Mouse (Mus musculus) urinary bladder, postnatal 4 days (tissue): ENCODE measurements around the gene Wrnip1.

ENCODE experiments used
- DNase-seq, 2 experiments: peaks; one replicate each; pipeline ENCODE4 v3.0.0; 2021 to 2022; ENCODE audit warnings: low spot score in 2 of 2

Wrnip1 gene

GRCm38 (mm10) chr13:32801693-32802221 is at the start of gene Wrnip1:
TSS of gene Wrnip1 (plus strand) at chr13:32802038.
- peak; percentile 96 for DNase-seq

DNA sequence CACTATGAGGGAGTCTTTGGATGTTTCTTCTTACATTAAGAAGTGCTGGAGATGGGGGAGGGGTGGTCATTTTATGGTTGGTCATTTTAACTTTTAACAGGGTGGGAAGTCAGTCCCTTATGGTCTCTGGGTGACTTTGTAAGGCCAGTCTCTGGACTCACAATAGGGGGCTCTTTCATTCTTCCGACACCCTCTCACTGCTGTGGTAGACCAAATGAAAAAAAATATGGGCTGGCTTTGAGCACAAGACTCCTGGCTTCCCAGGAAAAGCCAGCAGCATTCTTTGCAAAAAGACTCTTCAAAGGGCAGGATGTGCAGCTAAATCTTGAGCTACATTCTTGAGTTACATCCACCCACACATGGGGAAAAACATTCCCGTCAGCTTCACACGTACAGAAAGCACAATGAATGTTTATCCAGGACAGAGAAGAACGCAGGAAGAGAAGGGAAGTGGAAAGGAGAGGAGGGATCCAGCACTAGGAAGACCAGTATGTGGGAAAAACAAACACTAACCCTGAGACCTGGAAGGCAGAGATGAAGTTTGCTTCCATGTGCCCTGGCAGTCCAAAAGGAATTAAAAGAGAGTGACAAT is 49.7 kb upstream of the Wrnip1 start:
- DNase-seq: no peak

GRCm38 (mm10) chr13:32759036-32759435 is 42.8 kb upstream of the Wrnip1 start:
- DNase-seq: no peak

- DNase-seq: no peak
These were observed 41.0 kb upstream of the Wrnip1 start for GRCm38 (mm10) chr13:32760795-32761194.

- DNase-seq: no peak
These were observed 38.7 kb upstream of the Wrnip1 start for GRCm38 (mm10) chr13:32763141-32763540.

DNA sequence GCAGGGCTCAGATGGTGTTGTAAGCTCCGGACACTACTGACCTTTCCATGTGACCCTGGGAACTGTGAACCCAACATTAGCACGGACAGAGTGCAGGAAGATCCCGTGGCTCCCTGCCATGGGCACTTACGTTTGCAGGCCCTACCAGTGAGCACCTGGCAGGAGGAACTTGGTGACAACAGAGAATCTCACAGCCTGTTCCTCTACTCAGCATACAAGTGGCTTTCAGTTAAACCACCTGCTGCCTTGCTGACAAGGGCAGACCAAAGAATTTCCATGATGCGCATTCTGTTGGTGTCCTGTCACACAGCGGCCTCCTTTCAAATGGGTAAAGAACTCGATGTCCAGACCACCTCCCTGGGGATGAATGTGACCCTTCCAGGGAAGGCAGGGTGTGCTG is 37.4 kb upstream of the Wrnip1 start:
- no peak for DNase-seq

DNA sequence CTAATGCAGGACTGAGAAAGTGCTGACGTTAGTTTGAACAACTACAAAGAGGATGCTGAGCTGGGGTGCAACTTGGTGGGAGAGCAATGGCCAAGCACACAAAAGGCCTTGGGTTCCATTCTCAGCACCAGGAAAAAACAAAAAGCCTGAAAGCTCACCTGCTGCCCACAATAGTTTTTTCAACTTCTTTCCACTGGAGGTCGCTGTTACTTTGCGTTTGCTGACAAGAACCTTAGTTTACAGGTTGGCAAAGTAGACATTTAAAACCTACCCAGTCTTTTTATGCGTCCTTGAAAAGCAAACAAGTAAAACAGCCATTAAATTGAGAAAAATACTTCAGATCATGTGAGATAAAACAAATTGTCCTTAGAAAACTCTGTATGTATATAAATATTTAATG is 33.7 kb upstream of the Wrnip1 start:
- DNase-seq: no peak

DNA sequence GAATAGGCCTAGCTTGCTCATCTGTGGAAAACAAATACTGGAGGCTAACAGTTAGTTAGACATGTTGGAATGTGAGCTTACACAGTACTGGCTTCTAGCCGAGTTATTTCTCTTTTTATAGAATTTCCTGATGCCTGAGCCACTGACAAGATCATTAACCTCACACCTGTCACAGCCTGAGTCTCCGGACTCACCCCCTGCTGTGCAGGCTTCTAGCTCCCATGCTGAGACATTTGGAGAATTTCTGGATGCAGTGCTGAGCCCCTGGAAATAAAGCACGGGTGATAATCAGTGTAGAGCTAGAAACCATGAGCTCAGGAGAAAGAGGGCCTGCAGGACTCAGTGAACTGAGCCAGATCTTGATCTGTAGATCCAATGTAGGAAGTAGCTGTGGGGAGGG is 31.9 kb upstream of the Wrnip1 start:
- DNase-seq: no peak

- no peak for DNase-seq
These were observed 25.9 kb upstream of the Wrnip1 start for GRCm38 (mm10) chr13:32775889-32776288.

GRCm38 (mm10) chr13:32776350-32776749 is 25.5 kb upstream of the Wrnip1 start:
- DNase-seq: no peak

DNA sequence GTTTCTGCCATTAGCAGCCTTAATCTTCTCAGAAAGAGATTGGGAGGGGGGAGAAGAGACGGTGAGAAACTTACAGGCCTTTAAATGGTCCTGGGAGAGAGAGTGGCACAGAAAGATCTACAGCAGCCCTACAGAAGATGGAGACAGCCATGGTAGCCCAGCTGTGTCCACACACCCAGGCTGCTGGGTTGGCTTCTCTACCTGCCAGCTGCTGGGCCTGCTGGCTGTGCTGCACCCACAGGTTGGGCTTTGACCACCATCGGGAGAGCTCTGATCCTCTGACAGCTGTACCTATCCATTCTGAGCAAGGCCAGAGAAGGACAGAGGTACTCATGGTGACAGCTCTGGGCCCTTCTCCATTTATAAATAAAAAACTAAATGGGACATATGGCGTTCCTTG is 23.0 kb upstream of the Wrnip1 start:
- no peak for DNase-seq

- DNase-seq: no peak
These were observed 18.8 kb upstream of the Wrnip1 start for GRCm38 (mm10) chr13:32783055-32783454.

DNA sequence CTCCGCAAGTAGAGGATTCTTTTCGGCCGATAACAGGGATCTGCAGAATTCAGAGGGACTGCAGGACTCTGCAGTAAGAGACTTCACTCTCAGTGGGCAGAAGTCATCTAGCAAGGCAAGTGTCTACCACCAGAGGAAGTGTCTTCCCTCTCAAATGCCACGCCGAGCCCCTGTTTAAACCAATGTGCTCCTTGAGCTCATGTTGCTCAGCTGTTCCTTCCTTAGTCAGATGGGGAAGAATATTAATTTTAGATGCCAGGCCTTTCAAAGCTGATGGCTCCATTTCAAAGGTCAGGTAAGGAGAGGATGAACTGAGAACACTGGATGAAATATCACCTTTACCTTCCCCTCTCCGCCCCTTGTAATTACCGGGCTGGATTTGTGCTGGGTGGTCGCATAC is 18.0 kb upstream of the Wrnip1 start, which contains the start of gene Mylk4:
Gene Mylk4, minus strand, starts transcription at position 139 of the 400 bp plus-strand sequence.
- no peak for DNase-seq

DNA sequence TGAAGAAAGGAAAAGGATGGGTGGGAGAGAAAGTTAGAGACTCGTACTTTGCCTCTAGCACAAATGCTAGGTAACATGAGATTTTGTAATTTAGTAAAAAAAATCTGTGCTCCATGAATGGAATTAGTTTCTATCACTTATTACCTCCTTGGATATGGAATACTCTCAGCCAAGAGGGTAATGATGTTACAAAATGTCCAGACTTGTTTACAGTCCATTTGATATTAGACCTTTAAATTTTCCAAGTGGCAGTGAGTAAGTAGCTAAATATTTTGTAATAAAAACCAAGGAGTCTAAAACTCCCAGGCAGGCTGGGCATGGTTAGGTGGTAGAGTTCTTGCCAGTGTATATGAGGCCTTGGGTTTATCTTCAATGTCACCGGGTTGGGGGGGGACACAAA is 14.3 kb upstream of the Wrnip1 start:
- no peak for DNase-seq

- no peak for DNase-seq
These were observed 12.1 kb upstream of the Wrnip1 start for GRCm38 (mm10) chr13:32789781-32790180.

GRCm38 (mm10) chr13:32794619-32795018 is 7.2 kb upstream of the Wrnip1 start:
- DNase-seq: no peak

GRCm38 (mm10) chr13:32795166-32795565 is 6.7 kb upstream of the Wrnip1 start:
- no peak for DNase-seq

DNA sequence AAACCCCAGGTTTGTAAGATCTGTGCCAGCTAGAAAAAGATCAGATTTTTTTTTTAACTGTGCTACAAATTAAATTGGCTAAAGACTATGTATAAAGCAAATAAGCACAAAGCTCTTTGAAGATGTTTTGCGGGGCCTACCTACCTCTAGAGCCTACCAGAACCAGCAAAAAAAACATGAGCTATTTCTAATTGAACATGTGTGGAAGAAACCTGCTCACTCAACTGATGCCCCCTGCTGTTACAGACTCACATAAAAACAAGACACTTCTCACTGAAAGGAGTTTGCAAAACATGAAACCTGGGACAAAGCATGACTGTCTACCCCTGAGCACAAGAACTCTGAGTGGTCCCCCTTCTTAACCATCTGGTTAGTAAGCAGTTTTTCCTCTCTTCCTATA is 4.8 kb upstream of the Wrnip1 start:
- no peak for DNase-seq

GRCm38 (mm10) chr13:32799131-32799530 is 2.7 kb upstream of the Wrnip1 start:
- DNase-seq: no peak

DNA sequence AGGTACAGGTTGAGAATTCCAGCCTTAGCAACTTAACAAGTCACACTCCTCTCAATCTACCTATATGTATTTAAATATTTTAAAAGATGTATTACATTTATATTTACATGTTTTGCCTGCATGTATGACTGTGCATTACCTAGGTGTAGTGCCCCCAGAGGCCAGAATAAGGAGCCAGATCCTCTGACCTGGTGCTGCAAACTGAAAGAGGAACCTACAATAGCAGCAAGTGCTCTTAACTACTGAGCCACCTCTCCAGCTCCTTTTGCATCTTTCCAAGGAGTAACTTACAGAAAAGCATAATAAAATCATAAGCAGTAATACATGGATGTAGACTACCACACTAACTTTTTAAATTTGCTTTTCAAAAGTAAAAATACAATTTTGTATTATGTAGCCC is 979 bp upstream of the Wrnip1 start:
- no peak for DNase-seq

DNA sequence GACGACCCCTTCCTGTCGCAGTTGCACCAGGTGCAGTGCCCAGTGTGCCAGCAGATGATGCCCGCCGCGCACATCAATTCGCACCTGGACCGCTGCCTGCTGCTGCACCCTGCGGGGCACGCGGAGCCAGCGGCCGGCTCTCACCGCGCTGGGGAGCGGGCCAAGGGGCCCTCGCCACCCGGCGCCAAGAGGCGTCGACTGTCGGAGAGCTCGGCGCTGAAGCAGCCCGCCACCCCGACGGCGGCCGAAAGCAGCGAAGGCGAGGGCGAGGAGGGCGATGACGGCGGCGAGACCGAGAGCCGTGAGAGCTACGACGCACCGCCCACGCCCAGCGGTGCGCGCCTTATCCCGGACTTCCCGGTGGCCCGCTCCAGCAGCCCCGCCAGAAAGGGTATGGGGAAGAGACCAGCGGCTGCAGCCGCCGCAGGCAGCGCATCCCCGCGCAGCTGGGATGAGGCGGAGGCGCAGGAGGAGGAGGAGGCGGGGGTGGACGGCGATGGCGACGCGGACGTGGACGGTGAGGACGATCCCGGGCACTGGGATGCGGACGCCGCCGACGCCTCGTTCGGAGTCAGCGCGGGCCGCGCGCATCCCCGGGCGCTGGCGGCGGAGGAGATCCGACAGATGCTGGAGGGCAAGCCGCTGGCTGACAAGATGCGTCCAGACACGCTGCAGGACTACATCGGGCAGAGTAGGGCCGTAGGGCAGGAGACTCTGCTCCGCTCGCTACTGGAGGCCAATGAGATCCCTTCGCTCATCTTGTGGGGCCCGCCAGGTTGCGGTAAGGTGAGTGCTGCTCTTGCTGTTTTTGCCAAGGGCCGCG is 632 bp downstream of the Wrnip1 start, which contains the start of gene D930007J09Rik:
Gene D930007J09Rik, minus strand, starts transcription at position 591 of the 823 bp plus-strand sequence.
- DNase-seq: peak; percentile 50 to 63

DNA sequence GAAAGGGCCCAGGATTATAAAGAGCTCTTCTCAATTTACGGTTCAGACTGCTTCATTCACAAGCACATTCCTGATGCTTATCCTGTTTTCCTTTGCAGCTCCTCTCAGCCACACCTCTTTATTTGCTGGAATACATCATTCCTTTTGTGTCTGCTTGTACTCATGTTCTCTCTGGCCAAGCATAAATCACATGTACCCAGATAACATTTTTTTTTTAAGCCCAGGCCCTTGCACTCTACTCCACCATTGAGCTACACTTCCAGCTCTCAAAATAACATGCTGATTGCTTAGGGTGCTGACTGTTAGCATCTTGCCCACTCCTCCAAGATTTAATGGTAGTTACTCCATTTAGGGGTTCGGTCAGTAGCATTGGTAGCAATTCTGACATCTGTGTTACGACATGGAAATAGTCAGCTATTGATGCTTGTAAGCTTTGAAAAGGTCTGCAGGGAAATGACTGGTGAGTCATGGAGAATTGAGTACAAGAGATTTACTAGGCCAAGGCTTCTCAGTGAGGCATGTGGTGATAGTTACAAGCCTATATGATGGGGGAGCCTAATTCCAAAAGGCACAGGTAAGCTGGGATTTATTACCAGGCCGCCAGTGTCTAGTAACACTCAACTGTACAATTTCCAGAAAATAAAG is 2.0 kb downstream of the Wrnip1 start:
- DNase-seq: no peak
